In genomic region chr2:33160326-33160973, GRCm38 (mm10) we compare ENCODE assay signal across 10 mouse cellular contexts. TPM values are rescaled to one million over a fixed set of nuclear protein-coding genes. Genes with fewer than 3 reads are reported as not detected.
DNase-seq lines count a peak whose midpoint lies in the region; ATAC-seq and TF ChIP-seq lines count a peak whose summit lies in the region.
"Had no signal": no experiment of that assay in that cellular context is flagged by ENCODE, and none has a peak within 500 bp of the region (broad histone marks: within the 10 kb centered on the region; RNA-seq: fewer than 3 reads in every experiment).

No protein-coding gene starts in this region.

- no peaks in the 10 kb centered on the region for H3K27me3 ChIP-seq in E14TG2a.4 (ENCODE audit: insufficient read depth, low read length)
- no peaks in the 10 kb centered on the region for H3K27me3 ChIP-seq in heart, embryonic 11.5 days (ENCODE audit: control insufficient read depth, insufficient read depth, low read length)
- H3K27me3 ChIP-seq in kidney, postnatal 0 days (ENCODE audit: insufficient read depth, low read length), result no peaks in the 10 kb centered on the region
- no peaks in the 10 kb centered on the region for H3K27me3 ChIP-seq in liver, embryonic 12.5 days (replicated peaks)
- no peaks in the 10 kb centered on the region for H3K27me3 ChIP-seq in forebrain, embryonic 11.5 days (ENCODE audit: control insufficient read depth, insufficient read depth, low read length)
- H3K27me3 ChIP-seq: embryonic facial prominence, embryonic 12.5 days had no signal

- no peak for TF ChIP-seq CTCF in E14TG2a.4 (conservative IDR thresholded peaks at IDR 0.05; ENCODE audit: low read length)
- TF ChIP-seq CTCF in kidney, postnatal 0 days (IDR thresholded peaks at IDR 0.05; ENCODE audit: low read depth), result no peak

- DNase-seq in NIH3T3 (ENCODE audit: low read depth), result peak; percentile 49
- peak; percentile 69 for DNase-seq in kidney, postnatal 0 days (ENCODE audit: low spot score)
- no peak for DNase-seq in forebrain, embryonic 11.5 days (ENCODE audit: low spot score)
- DNase-seq: layer of hippocampus, adult 9-11 months had no signal

- H3K9me3 ChIP-seq in E14TG2a.4 (ENCODE audit: low read length), result no peaks in the 10 kb centered on the region
- no peaks in the 10 kb centered on the region for H3K9me3 ChIP-seq in heart, embryonic 11.5 days (replicated peaks; ENCODE audit: control insufficient read depth, low read length)
- no peaks in the 10 kb centered on the region for H3K9me3 ChIP-seq in kidney, postnatal 0 days (replicated peaks; ENCODE audit: low read length)
- H3K9me3 ChIP-seq in liver, embryonic 12.5 days (replicated peaks), result no peaks in the 10 kb centered on the region
- H3K9me3 ChIP-seq in forebrain, embryonic 11.5 days (ENCODE audit: control insufficient read depth, low read length), result no peaks in the 10 kb centered on the region
- H3K9me3 ChIP-seq: embryonic facial prominence, embryonic 12.5 days; megakaryocyte, embryonic 14.5 days had no signal

- 53% methylated on average over 12 of the region's 12 CpGs for WGBS in heart, embryonic 11.5 days (ENCODE audit: insufficient replicate concordance)
- 53% methylated on average over 12 of the region's 12 CpGs for WGBS in kidney, postnatal 0 days
- 60% methylated on average over 12 of the region's 12 CpGs for WGBS in liver, embryonic 12.5 days (ENCODE audit: insufficient replicate concordance)
- WGBS in forebrain, embryonic 11.5 days, result 80% methylated on average over 12 of the region's 12 CpGs

- H3K4me2 ChIP-seq in heart, embryonic 11.5 days, result no peak overlapping the region
- no peak overlapping the region for H3K4me2 ChIP-seq in kidney, postnatal 0 days (ENCODE audit: low read length)
- H3K4me2 ChIP-seq in liver, embryonic 12.5 days, result no peak overlapping the region
- H3K4me2 ChIP-seq in forebrain, embryonic 11.5 days (ENCODE audit: low read depth, low read length, severe bottlenecking), result no peak overlapping the region
- H3K4me2 ChIP-seq: embryonic facial prominence, embryonic 12.5 days had no signal

- no peak overlapping the region for H3K9ac ChIP-seq in heart, embryonic 11.5 days (ENCODE audit: low read depth, low read length)
- H3K9ac ChIP-seq in kidney, postnatal 0 days (ENCODE audit: low read depth, low read length), result no peak overlapping the region
- H3K9ac ChIP-seq in liver, embryonic 12.5 days, result no peak overlapping the region
- H3K9ac ChIP-seq in forebrain, embryonic 11.5 days (ENCODE audit: low read length), result no peak overlapping the region

- ATAC-seq in heart, embryonic 11.5 days (replicated peaks; ENCODE audit: insufficient number of reproducible peaks, low FRiP score, low TSS enrichment), result no peak
- peak; percentile 57 for ATAC-seq in kidney, postnatal 0 days (replicated peaks; ENCODE audit: low FRiP score, low read depth)
- no peak for ATAC-seq in erythroid progenitor cell, adult 5-6 weeks (replicated peaks; ENCODE audit: low FRiP score, poor library complexity, severe bottlenecking)
- ATAC-seq in liver, embryonic 12.5 days, result no peak
- ATAC-seq in forebrain, embryonic 11.5 days (replicated peaks; ENCODE audit: low FRiP score), result no peak

- peak overlapping the region; percentile 7; the same call in 1 of the 2 replicates for H3K27ac ChIP-seq in heart, embryonic 11.5 days (ENCODE audit: low read depth, low read length)
- H3K27ac ChIP-seq in kidney, postnatal 0 days, result peak overlapping the region; percentile 11; the same call in 1 of the 2 replicates
- H3K27ac ChIP-seq in liver, embryonic 12.5 days, result no peak overlapping the region
- H3K27ac ChIP-seq in forebrain, embryonic 11.5 days (ENCODE audit: low read depth, low read length), result no peak overlapping the region
- H3K27ac ChIP-seq: embryonic facial prominence, embryonic 12.5 days had no signal

- H3K36me3 ChIP-seq in E14TG2a.4 (ENCODE audit: insufficient read depth, low read length), result no peaks in the 10 kb centered on the region
- no peaks in the 10 kb centered on the region for H3K36me3 ChIP-seq in heart, embryonic 11.5 days (ENCODE audit: control insufficient read depth, insufficient read depth, low read length)
- H3K36me3 ChIP-seq in kidney, postnatal 0 days (ENCODE audit: insufficient read depth, low read length), result no peaks in the 10 kb centered on the region
- no peaks in the 10 kb centered on the region for H3K36me3 ChIP-seq in liver, embryonic 12.5 days
- no peaks in the 10 kb centered on the region for H3K36me3 ChIP-seq in forebrain, embryonic 11.5 days (ENCODE audit: control insufficient read depth, insufficient read depth, low read length)
- H3K36me3 ChIP-seq: embryonic facial prominence, embryonic 12.5 days had no signal

- peak overlapping the region; percentile 56 for H3K4me3 ChIP-seq in E14TG2a.4 (replicated peaks; ENCODE audit: low read length)
- no peak overlapping the region for H3K4me3 ChIP-seq in heart, embryonic 11.5 days (ENCODE audit: low read depth, low read length)
- no peak overlapping the region for H3K4me3 ChIP-seq in kidney, postnatal 0 days (replicated peaks; ENCODE audit: low read depth, low read length)
- no peak overlapping the region for H3K4me3 ChIP-seq in liver, embryonic 12.5 days
- no peak overlapping the region for H3K4me3 ChIP-seq in forebrain, embryonic 11.5 days (ENCODE audit: low read depth, low read length)
- H3K4me3 ChIP-seq: embryonic facial prominence, embryonic 12.5 days had no signal

- peaks cover 32% of the 10 kb centered on the region for H3K4me1 ChIP-seq in E14TG2a.4 (replicated peaks; ENCODE audit: low read depth, low read length)
- H3K4me1 ChIP-seq in heart, embryonic 11.5 days (ENCODE audit: control insufficient read depth, insufficient read depth, low read length), result peaks cover 26% of the 10 kb centered on the region
- H3K4me1 ChIP-seq in kidney, postnatal 0 days (replicated peaks; ENCODE audit: insufficient read depth, low read length), result peaks cover 20% of the 10 kb centered on the region
- peaks cover 10% of the 10 kb centered on the region; the same call in 1 of the 2 replicates for H3K4me1 ChIP-seq in liver, embryonic 12.5 days
- H3K4me1 ChIP-seq in forebrain, embryonic 11.5 days (replicated peaks; ENCODE audit: control insufficient read depth, insufficient read depth, low read length), result no peaks in the 10 kb centered on the region

RNA-seq across cellular contexts. Expression of gene Garnl3, which starts 29.0 kb away (rescaled TPM):
- 14.6 and 15.4 TPM in 2 replicates for polyA plus RNA-seq in heart, embryonic 11.5 days (2014; fragmentation: Nextera tagmentation; extraction: Ambion mirVana)
- polyA plus RNA-seq in kidney, postnatal 0 days (2015; fragmentation: Nextera tagmentation; extraction: Ambion mirVana), result 6.6 and 6.9 TPM in 2 replicates
- total RNA-seq in erythroid progenitor cell, adult 5-6 weeks (2015; ENCODE audit: low replicate concordance), result not detected in 2 replicates
- not detected in 2 replicates for total RNA-seq in erythroid progenitor cell, adult 5-6 weeks (2017; ENCODE audit: low replicate concordance)
- polyA plus RNA-seq in liver, embryonic 12.5 days (2016; fragmentation: Nextera tagmentation; extraction: Ambion mirVana), result 2.1 and 2.3 TPM in 2 replicates
- polyA plus RNA-seq in forebrain, embryonic 11.5 days (2014; fragmentation: Nextera tagmentation; extraction: Ambion mirVana), result 9.7 and 12.9 TPM in 2 replicates

RNA-seq across cellular contexts. Expression of gene Angptl2, which starts 55.4 kb away (rescaled TPM):
- 34.3 and 47.8 TPM in 2 replicates for polyA plus RNA-seq in heart, embryonic 11.5 days (2014; fragmentation: Nextera tagmentation; extraction: Ambion mirVana)
- 36.9 and 41.1 TPM in 2 replicates for polyA plus RNA-seq in kidney, postnatal 0 days (2015; fragmentation: Nextera tagmentation; extraction: Ambion mirVana)
- 1.3 TPM in 1 of 2 replicates, not detected in the other for total RNA-seq in erythroid progenitor cell, adult 5-6 weeks (2015; ENCODE audit: low replicate concordance)
- total RNA-seq in erythroid progenitor cell, adult 5-6 weeks (2017; ENCODE audit: low replicate concordance), result 0.13 TPM in 1 of 2 replicates, not detected in the other
- polyA plus RNA-seq in liver, embryonic 12.5 days (2016; fragmentation: Nextera tagmentation; extraction: Ambion mirVana), result 5.0 and 5.2 TPM in 2 replicates
- polyA plus RNA-seq in forebrain, embryonic 11.5 days (2014; fragmentation: Nextera tagmentation; extraction: Ambion mirVana), result 24.4 and 25.2 TPM in 2 replicates

Comparison
In these comparisons a context has a peak if more than half of its experiments do, and no peak if none do; other contexts are left out.
1. H3K27ac ChIP-seq: peak in heart, embryonic 11.5 days (single experiment) and kidney, postnatal 0 days (single experiment); none in liver, embryonic 12.5 days (single experiment) and forebrain, embryonic 11.5 days (single experiment).